Mouse (Mus musculus) spleen, adult 2 months (tissue): ENCODE results near the gene Taf6l.
"Not testable (repeated sequence)": the region's sequence is repeated elsewhere in the genome, so short reads cannot be mapped to it uniquely, and the experiment has no call there.

Experiments used
- CTCF ChIP-seq: fragments of 200-500 bp; IDR thresholded peaks from 2 replicates; pipeline ENCODE4 v1.5.1; 2011; ENCODE audit warnings: mild to moderate bottlenecking, inconsistent platforms; ENCODE audit not compliant: insufficient read depth, insufficient read length, insufficient replicate concordance; ENCODE audit errors: extremely low read depth
- POLR2A ChIP-seq: fragments of 200-500 bp; IDR thresholded peaks from 2 replicates; pipeline ENCODE4 v1.6.1; 2011; ENCODE audit warnings: low read depth, low read length, inconsistent platforms

GRCm38 (mm10) chr19:8728335-8729099, 57.7 kb downstream of the Taf6l start:
- not testable (repeated sequence) for TF ChIP-seq POLR2A, CTCF
